Mouse (Mus musculus): ENCODE results near the gene Pkib.

Gene Pkib

GRCm38 (mm10) chr10:57631896-57632867 is at the start of gene Pkib:
Gene Pkib, plus strand, starts transcription at chr10:57631981.
- peak; percentile 2 to 7 for DNase-seq (ENCODE audit: low spot score in 2 of 2)

GRCm38 (mm10) chr10:57583927-57584326 is 47.9 kb upstream of the Pkib start:
- DNase-seq (ENCODE audit: low spot score in 2 of 2), result no peak

- no peak for DNase-seq (ENCODE audit: low spot score in 2 of 2)
These were observed 37.5 kb upstream of the Pkib start for GRCm38 (mm10) chr10:57594266-57594665.

GRCm38 (mm10) chr10:57597172-57597571 is 34.6 kb upstream of the Pkib start:
- no peak for DNase-seq (ENCODE audit: low spot score in 2 of 2)

GRCm38 (mm10) chr10:57602951-57603350 is 28.8 kb upstream of the Pkib start:
- DNase-seq (ENCODE audit: low spot score in 2 of 2), result no peak

GRCm38 (mm10) chr10:57623311-57623710 is 8.5 kb upstream of the Pkib start:
- DNase-seq (ENCODE audit: low spot score in 2 of 2), result no peak

GRCm38 (mm10) chr10:57627773-57628172 is 4.0 kb upstream of the Pkib start:
- no peak for DNase-seq (ENCODE audit: low spot score in 2 of 2)

GRCm38 (mm10) chr10:57630557-57630956 is 1.2 kb upstream of the Pkib start:
- no peak for DNase-seq (ENCODE audit: low spot score in 2 of 2)

GRCm38 (mm10) chr10:57632868-57633240 is 1.1 kb downstream of the Pkib start:
- no peak for DNase-seq (ENCODE audit: low spot score in 2 of 2)

GRCm38 (mm10) chr10:57636970-57637369 is 5.2 kb downstream of the Pkib start:
- DNase-seq (ENCODE audit: low spot score in 2 of 2), result no peak

- DNase-seq (ENCODE audit: low spot score in 2 of 2), result no peak
These were observed 6.5 kb downstream of the Pkib start for GRCm38 (mm10) chr10:57638250-57638649.

- no peak for DNase-seq (ENCODE audit: low spot score in 2 of 2)
These were observed 7.8 kb downstream of the Pkib start for GRCm38 (mm10) chr10:57639540-57639939.

GRCm38 (mm10) chr10:57653297-57653696 is 21.5 kb downstream of the Pkib start:
- no peak for DNase-seq (ENCODE audit: low spot score in 2 of 2)

GRCm38 (mm10) chr10:57660505-57660904 is 28.7 kb downstream of the Pkib start:
- no peak for DNase-seq (ENCODE audit: low spot score in 2 of 2)

GRCm38 (mm10) chr10:57663758-57664157 is 32.0 kb downstream of the Pkib start:
- DNase-seq (ENCODE audit: low spot score in 2 of 2), result no peak

- no peak for DNase-seq (ENCODE audit: low spot score in 2 of 2)
These were observed 32.5 kb downstream of the Pkib start for GRCm38 (mm10) chr10:57664253-57664652.

- no peak for DNase-seq (ENCODE audit: low spot score in 2 of 2)
These were observed 44.0 kb downstream of the Pkib start for GRCm38 (mm10) chr10:57675740-57676139.

GRCm38 (mm10) chr10:57687999-57688398 is 56.2 kb downstream of the Pkib start:
- no peak for DNase-seq (ENCODE audit: low spot score in 2 of 2)

GRCm38 (mm10) chr10:57690161-57690560 is 58.4 kb downstream of the Pkib start:
- DNase-seq (ENCODE audit: low spot score in 2 of 2), result peak in 1 of 2 experiments; percentile 7

- DNase-seq (ENCODE audit: low spot score in 2 of 2), result no peak
These were observed 70.5 kb downstream of the Pkib start for GRCm38 (mm10) chr10:57702246-57702645.

- no peak for DNase-seq (ENCODE audit: low spot score in 2 of 2)
These were observed 89.3 kb downstream of the Pkib start for GRCm38 (mm10) chr10:57721035-57721434.

- DNase-seq (ENCODE audit: low spot score in 2 of 2), result no peak
These were observed 90.6 kb downstream of the Pkib start for GRCm38 (mm10) chr10:57722363-57722762.

GRCm38 (mm10) chr10:57727666-57728065 is 95.9 kb downstream of the Pkib start:
- DNase-seq (ENCODE audit: low spot score in 2 of 2), result peak; percentile 35 to 56

Data from heart, adult 9 months (tissue).